Mouse (Mus musculus) limb, embryonic 15.5 days (tissue): Measurements from ENCODE around the gene Gm21586. TPM values are rescaled to one million over a fixed set of nuclear protein-coding genes. Genes with fewer than 3 reads are reported as not detected.
"Not testable (repeated sequence)": the region's sequence is repeated elsewhere in the genome, so short reads cannot be mapped to it uniquely, and the experiment has no call there.

ENCODE experiments used
- ATAC-seq: fragments of 200-750 bp; cut with Nextera tagmentation; 2 replicates; pipeline ENCODE4 v1.8.0; 2017; ENCODE audit warnings: low read depth, moderate TSS enrichment; ENCODE audit not compliant: insufficient number of reproducible peaks, low FRiP score, low TSS enrichment
- H3K27ac ChIP-seq: fragments of 300-500 bp; sonication (generic); 2 replicates; pipeline ENCODE4 v1.5.1; 2015; ENCODE audit warnings: moderate library complexity, mild to moderate bottlenecking, inconsistent platforms
- H3K27me3 ChIP-seq: fragments of 300-500 bp; sonication (generic); 2 replicates; pipeline ENCODE4 v1.6.1; 2015; ENCODE audit warnings: inconsistent platforms
- H3K36me3 ChIP-seq: fragments of 300-500 bp; sonication (generic); 2 replicates; pipeline ENCODE4 v1.6.1; 2015; ENCODE audit warnings: inconsistent platforms
- H3K4me1 ChIP-seq: fragments of 300-500 bp; sonication (generic); 2 replicates; pipeline ENCODE4 v1.6.1; 2015; ENCODE audit warnings: inconsistent platforms
- H3K4me2 ChIP-seq: fragments of 300-500 bp; sonication (generic); 2 replicates; pipeline ENCODE4 v1.6.1; 2015; ENCODE audit warnings: mild to moderate bottlenecking, inconsistent platforms
- H3K4me3 ChIP-seq: fragments of 300-500 bp; sonication (generic); 2 replicates; pipeline ENCODE4 v1.5.1; 2015; ENCODE audit warnings: mild to moderate bottlenecking, inconsistent platforms
- H3K9ac ChIP-seq: fragments of 300-500 bp; sonication (generic); 2 replicates; pipeline ENCODE4 v1.6.1; 2015; ENCODE audit warnings: inconsistent platforms
- H3K9me3 ChIP-seq: fragments of 300-500 bp; sonication (generic); 2 replicates; pipeline ENCODE4 v1.6.1; 2016; ENCODE audit warnings: inconsistent platforms
- WGBS: fragments of 180-500 bp; shearing (Covaris S2); methylation state at CpG from one replicate; pipeline ENCODE4 v1.1.7; 2015; 5-methylcytosine and 5-hydroxymethylcytosine counted together
- polyA plus RNA-seq: library from polyadenylated mRNA; unstranded; fragments of >200 nt; fragmentation: Nextera tagmentation; extraction: Ambion mirVana; gene quantifications from 2 replicates; pipeline ENCODE4 v1.2.1, GENCODE M21; 2015

Gm21586 gene
- not detected in 2 replicates for polyA plus RNA-seq

DNA sequence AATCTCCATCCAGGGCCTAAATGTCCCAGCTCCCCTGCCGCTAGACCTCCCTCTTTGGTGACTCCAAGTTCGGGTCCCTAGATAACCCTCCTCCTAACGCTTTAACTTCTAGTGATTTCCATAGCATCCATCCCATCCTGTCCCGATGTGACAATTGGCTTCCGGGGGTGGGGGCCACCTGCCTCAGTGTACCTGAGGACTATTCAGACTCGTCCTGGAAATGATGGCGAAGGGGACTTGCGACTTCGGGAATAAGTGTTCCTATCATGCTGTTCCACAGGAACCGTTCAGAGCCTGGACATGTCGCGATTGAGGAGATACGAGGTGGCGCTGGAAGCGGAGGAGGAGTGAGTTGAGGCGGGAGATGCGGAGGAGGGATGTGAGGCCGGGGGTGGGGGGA is at the start of gene Gm21586:
Gene Gm21586, plus strand, starts transcription at position 301 of the 400 bp plus-strand sequence.
- not testable (repeated sequence) for H3K27me3 ChIP-seq, H3K9ac ChIP-seq, H3K4me3 ChIP-seq, H3K4me2 ChIP-seq, H3K9me3 ChIP-seq, ATAC-seq, H3K36me3 ChIP-seq, H3K27ac ChIP-seq, H3K4me1 ChIP-seq
- WGBS: no CpG with 5 or more reads among the region's 18 CpGs

DNA sequence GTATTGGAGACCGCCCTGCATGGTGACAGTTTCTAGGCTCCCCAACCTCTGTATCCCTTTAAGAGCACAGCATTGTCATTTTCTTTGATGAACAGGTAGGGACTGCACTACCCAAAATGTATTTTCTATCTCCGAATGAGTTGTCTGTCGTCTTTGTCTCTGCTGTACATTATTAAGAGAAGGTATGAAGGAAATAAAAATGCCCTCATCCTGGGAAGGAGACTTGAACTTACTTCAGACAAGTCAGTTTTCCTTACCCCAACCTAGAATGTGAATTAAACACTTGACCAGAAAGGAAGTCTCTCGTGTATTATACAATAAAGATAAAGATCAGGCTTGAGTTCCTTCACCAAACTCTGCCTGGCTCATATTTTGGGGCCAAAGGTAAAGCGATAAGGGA is 27.3 kb downstream of the Gm21586 start, which contains the start of gene Gm2163:
Gene Gm2163, plus strand, starts transcription at position 301 of the 400 bp plus-strand sequence.
- H3K27me3 ChIP-seq, H3K9ac ChIP-seq, H3K27ac ChIP-seq, H3K4me1 ChIP-seq, H3K36me3 ChIP-seq, H3K4me2 ChIP-seq, H3K4me3 ChIP-seq, H3K9me3 ChIP-seq, ATAC-seq: not testable (repeated sequence)
- WGBS: no CpG with 5 or more reads among the region's 5 CpGs

Other genes with a start within 250 kb of the Gm21586 start
- gene Gm10600, start 198.7 kb upstream of the Gm21586 start, polyA plus RNA-seq: 0.10 TPM in 1 of 2 replicates, not detected in the other
- not detected in 2 replicates for gene Ccl21b, start 183.6 kb upstream of the Gm21586 start, polyA plus RNA-seq
- gene Gm21953, start 145.1 kb upstream of the Gm21586 start, polyA plus RNA-seq: not detected in 2 replicates
- gene Fam205a3, start 121.0 kb upstream of the Gm21586 start, polyA plus RNA-seq: not detected in 2 replicates
- gene Gm2163, start 27.4 kb downstream of the Gm21586 start, polyA plus RNA-seq: 0.06 and 0.16 TPM in 2 replicates
- not detected in 2 replicates for gene Fam205a2, start 88.8 kb downstream of the Gm21586 start, polyA plus RNA-seq
- not detected in 2 replicates for gene Gm10591, start 172.8 kb downstream of the Gm21586 start, polyA plus RNA-seq
- 0.22 and 0.52 TPM in 2 replicates for gene Gm2564, start 190.3 kb downstream of the Gm21586 start, polyA plus RNA-seq
- not detected in 2 replicates for gene Ccl27b, start 215.9 kb downstream of the Gm21586 start, polyA plus RNA-seq
- not detected in 2 replicates for gene Il11ra2, start 222.5 kb downstream of the Gm21586 start, polyA plus RNA-seq